Mouse (Mus musculus) ovary, adult 18-20 months (tissue): ENCODE results near the gene Tmem30b.
"Not testable (repeated sequence)": the region's sequence is repeated elsewhere in the genome, so short reads cannot be mapped to it uniquely, and the experiment has no call there.

Experiments used
- DNase-seq: peaks from one replicate; pipeline ENCODE4 v3.0.0; 2022; ENCODE audit warnings: low spot score, mixed read lengths

Tmem30b gene

DNA sequence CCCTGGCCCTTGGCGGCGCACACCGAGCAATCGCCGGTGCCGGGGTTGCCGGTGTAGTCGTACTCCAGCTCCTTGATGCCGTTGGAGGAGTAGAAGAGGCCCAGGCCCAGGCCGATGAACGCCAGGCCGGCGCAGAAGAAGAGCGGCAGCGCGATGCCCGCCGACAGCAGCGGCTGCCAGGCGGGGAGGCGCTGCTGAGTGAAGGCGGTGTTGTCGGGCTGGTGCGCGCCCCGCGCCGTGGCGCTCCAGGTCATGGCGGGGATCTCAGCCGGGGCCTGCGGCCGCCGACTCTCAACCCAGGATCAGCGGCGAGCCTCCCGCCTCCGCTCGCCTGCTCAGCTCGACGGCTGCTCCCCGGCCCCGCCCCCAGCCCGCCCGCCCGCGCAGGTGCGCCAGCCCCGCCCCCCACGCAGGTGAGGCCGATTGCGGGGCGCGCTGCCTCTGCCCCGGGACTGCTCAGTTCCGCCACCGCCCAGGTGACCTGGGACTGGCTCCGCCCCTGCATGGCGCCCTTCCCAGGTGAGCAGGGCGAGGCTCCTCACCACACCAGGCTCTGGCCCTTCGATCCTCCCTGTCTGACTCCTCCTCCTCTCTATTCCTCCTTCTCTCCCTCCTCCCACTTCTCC is at the start of gene Tmem30b:
Gene Tmem30b (minus strand): TSS at position 307 of the 626 bp plus-strand sequence.
- DNase-seq = peak; percentile 29

- no peak for DNase-seq
These were observed 49.0 kb upstream of the Tmem30b start for GRCm38 (mm10) chr12:73595226-73595625.

- no peak for DNase-seq
These were observed 48.1 kb upstream of the Tmem30b start for GRCm38 (mm10) chr12:73594177-73594745.

- DNase-seq = no peak
These were observed 47.0 kb upstream of the Tmem30b start for GRCm38 (mm10) chr12:73593021-73593798.

DNA sequence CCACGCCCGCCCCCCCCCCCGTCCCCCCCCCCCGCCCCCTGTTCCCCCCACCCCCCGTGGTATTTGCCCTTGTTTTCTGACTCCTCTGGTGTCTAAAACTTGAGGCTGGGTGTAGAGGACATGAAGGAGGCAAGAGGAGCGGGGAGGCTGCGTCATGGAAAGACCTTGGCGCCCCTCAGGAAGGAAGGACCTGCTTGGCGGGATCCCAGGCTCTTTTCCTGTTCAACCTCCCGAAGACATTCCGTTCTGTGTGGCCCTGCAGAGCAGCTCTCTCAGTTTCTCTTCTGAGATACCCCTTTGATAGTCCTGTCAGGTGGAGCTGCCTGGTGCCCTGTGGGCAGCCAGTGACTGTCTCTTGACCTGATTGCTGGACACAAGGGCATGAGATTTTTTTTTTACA is 45.4 kb upstream of the Tmem30b start:
- no peak for DNase-seq

DNA sequence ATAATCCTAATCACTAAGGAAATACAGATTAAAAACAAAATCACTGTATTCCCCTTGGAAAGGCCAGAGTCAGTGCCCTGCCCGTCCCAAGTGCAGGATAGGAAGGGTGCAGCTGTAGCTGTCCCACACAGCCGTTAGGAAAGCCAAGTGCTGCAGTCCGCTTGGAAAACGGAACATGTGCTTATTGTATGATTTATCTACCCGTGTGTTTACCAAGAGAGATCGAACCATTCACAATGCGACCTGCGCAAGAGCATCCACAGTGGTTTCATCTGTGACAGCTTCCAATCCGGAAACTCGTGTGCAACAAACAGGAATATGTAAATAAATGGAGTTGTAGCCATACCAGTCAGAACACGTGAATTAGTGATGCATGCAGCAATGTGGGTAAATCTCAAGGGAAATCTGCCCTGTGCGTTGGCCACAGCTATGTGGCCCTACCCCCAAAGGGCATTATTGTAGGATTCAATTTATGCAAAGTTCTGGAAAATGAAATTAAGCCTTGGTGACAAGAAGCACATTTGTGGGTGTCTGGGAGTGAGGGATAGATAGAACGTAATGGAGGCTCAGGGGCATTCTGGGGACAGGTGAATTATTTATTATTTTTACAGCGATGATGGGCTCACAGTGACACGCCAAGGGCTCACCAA is 44.6 kb upstream of the Tmem30b start:
- DNase-seq = no peak

DNA sequence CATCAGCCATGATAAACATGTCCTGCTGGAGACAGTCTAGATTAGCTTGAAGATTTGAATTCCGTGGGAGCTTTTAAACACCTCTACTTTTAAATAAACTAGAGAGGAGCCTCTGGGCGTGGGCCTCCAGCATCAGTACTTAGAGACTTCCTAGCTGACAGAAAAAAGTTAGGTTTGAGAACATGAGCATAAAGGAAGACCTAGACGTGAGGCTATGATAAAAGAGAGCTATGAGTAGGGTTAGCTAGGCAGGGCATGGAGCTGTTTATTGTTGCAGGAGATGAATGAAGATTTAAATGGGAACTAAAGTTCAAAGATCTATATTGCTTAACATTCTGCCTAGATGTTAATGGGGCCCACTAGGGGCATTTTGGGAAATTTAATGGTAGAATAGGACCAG is 41.1 kb upstream of the Tmem30b start:
- no peak for DNase-seq

GRCm38 (mm10) chr12:73585850-73586249 is 39.7 kb upstream of the Tmem30b start:
- DNase-seq = no peak

- no peak for DNase-seq
These were observed 39.1 kb upstream of the Tmem30b start for GRCm38 (mm10) chr12:73585241-73585801.

- DNase-seq = peak; percentile 80
These were observed 38.5 kb upstream of the Tmem30b start, which contains the start of gene Prkch for GRCm38 (mm10) chr12:73584610-73585240. Gene Prkch, plus strand, starts transcription at chr12:73584796.

DNA sequence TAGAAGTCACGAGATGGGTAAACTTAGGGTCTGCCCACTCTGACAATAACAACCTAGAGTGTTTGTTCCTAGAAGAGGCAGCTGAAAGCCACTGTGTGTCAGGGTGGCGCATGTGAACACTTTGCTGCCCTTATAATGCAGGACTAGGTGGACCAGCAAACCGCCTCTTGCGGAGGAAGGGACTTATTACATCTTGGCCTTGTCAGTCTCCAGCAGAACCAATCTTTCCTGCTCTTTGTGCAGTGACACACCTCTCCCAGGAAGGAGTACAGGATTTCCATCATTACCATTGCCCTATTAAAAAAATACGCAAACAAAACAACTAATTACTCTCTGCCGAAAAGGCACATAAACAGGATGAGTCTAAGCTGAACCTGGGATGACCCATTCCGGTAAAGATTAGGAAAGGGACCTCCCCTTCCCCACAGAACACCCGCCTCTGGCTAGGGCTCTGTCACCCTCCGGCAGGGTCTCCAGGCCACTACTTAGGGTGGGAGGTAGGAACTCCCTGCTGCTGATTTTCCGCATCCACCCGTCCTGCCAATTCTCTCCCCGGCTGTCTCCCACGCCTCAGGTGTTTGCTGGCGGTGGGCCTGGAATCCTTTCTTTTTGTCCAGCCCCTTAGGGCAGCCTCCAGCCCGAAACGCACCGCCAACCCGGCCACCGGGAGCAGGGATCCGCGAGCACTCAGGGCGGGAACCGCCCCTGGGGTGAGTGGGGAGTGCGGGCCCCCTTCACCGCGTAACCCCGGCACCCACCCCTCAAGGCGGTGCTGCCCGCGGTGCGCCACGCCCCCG is 37.8 kb upstream of the Tmem30b start:
- DNase-seq = peak; percentile 24

DNA sequence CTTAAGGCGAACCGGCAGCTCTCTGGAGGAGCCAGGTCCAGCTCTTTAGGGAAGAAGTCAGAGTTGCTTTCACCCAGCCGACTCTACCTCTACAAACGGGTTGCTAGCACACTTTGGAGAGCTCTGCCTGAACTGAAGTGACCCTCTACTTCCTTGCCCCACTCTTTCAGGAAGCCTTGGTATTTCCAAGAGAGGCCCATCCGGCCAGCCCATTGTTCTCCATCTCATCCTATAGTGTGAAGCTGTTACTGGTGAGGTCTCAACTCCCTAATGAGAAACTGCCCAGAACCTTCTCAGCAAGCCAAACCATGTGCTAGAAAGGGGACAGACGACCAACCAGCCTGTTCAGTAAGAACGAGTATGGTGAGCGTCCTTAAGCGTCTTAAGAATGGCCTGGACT is 37.1 kb upstream of the Tmem30b start:
- no peak for DNase-seq

DNA sequence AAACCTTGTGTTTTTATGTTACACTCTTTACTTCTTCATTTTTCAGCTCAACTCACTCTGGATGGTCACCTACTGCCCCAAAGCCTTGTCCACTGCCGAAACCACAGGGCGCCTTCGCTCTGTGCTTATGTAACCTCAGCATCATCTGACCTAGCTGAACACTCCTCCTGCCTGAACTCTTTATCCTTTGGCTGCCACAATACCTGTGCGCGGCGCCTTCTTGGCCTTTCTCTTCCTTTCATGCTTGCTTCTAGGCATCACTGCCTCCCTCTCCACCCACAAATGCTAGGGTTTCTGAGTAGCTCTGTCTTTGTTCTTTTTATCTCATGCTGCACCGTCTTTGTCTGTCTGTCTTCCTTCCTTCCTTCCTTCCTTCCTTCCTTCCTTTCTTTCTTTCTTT is 34.6 kb upstream of the Tmem30b start:
- no peak for DNase-seq

DNA sequence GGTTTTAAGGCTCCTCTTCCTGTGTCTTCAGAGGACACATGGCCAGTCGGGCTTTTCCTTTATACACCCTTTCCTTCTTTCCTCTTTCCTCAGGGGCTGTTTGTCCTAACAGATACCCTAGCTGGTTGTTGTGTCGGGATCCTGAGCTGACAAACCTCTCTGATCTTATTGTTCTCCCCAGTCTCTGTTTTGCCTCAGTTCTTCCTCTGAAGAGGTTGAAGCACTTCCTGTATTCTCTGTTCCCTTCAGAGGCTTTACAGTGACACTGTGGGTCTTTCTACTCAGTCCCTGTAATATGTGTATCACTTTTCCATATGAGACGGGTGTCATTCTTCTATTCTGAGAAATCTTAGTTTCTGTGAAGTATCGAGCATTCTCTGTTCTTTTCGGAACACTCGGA is 31.9 kb upstream of the Tmem30b start:
- DNase-seq = no peak

- DNase-seq = no peak
These were observed 28.4 kb upstream of the Tmem30b start for GRCm38 (mm10) chr12:73574632-73575031.

- no peak for DNase-seq
These were observed 19.4 kb upstream of the Tmem30b start for GRCm38 (mm10) chr12:73565620-73565969.

DNA sequence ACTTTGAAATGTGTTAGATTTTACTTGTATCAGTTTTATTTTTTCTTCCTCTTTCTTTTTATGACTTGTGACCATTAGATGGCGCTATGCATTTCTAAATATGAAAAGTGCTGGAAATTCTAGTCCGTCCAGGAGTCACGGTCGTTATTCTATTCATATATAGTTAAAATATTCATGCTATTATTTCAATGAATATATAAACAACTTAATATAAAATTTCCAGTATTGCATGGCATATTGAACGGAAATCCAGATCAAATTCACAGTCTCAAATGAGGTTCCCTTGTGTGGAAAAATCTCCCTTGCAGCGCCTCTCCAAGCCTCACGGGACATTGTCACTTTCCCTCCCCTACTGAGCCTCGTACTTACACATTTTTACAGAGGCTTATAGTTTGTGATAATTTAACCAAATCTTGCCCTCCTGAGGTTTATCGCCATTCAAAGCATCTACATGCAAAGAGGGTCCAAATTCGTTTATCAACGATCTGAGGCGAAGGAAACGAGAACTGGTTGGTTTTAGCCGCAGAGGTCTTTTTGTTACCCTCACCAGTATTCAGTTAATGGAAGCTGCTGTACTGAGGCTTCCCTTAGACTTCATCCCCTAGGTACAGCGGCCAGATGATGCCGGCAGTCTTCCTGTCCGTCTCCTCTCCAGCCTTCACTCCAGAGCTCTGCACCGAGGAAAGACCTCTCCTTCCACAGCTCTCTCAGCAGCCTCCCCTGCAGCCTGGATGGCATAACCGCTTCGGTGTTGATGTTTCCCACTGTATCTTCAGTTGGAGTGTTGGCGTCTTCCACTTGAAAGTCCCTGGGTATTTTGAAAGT is 18.8 kb upstream of the Tmem30b start:
- DNase-seq = no peak

DNA sequence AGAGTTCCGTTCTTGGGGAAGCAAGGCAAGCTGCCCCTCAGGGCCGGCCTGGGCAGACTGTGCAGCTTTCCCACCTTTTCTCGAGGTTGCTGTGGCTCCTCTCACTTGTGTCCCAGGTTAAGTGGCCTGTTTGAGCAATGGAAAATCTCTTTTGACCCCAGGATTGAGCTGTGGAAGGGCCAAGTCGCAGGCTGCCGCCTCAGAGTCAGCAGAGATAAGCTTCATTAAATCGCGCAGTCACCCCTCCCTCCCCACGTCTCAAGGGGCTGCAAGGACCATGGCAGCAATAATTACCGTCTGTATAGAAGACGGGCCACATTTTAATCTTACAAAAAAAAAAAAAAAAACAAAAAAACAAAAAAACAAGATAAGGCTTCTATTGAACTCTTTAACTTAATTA is 18.0 kb upstream of the Tmem30b start:
- no peak for DNase-seq

- DNase-seq = not testable (repeated sequence)
These were observed 16.9 kb upstream of the Tmem30b start for GRCm38 (mm10) chr12:73563122-73563521.

DNA sequence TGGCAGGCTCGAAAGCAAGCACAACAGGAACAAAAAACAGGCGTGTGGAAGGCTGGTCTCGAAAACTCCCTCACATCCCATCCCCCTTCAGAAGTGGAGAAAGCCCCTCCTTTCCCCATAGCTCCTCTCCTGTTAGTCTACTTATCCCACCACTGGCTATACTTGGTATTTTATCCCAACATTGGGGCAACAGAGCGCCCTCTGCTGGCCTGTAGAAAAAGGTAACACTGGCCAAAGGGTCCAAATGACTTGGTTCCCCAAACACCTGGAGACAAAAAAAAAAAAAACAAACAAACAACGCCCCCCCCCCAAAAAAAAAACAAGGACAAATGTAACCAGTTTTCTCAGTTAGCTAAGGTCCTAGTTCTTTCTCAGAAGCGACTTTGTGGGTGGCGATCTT is 13.9 kb upstream of the Tmem30b start:
- DNase-seq = no peak
